Mouse (Mus musculus): Measurements from ENCODE around the gene Leng1. TPM values are rescaled to one million over a fixed set of nuclear protein-coding genes. Genes with fewer than 3 reads are reported as not detected.
A peak's percentile ranks its signal among the peaks of the same experiment; 100 is the strongest.

Leng1 gene
- polyA plus RNA-seq, 3 experiments from 2014 or later: 4.8 to 6.9 (median 6.0) TPM

DNA sequence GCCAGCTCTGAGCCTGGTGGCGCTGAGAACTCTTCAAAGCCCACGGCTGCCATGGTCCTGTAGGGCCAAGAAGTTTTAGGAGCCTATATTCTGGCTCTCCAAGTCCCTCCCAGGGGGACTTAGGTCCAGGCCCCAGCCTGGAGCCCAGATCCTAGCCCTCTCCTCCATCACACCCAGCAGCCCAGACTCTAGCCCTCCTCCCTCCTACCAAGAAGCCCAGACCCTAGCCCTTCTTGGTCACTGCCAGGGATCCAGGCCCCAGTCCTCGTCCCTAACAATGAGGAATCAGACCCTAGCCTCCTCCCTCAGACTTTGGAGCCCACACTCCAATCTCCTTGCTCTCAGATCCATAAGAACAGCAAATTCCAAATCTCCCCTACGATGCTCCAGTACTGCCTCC lies 36.6 kb downstream of the Leng1 start:
- ATAC-seq: no peak

DNA sequence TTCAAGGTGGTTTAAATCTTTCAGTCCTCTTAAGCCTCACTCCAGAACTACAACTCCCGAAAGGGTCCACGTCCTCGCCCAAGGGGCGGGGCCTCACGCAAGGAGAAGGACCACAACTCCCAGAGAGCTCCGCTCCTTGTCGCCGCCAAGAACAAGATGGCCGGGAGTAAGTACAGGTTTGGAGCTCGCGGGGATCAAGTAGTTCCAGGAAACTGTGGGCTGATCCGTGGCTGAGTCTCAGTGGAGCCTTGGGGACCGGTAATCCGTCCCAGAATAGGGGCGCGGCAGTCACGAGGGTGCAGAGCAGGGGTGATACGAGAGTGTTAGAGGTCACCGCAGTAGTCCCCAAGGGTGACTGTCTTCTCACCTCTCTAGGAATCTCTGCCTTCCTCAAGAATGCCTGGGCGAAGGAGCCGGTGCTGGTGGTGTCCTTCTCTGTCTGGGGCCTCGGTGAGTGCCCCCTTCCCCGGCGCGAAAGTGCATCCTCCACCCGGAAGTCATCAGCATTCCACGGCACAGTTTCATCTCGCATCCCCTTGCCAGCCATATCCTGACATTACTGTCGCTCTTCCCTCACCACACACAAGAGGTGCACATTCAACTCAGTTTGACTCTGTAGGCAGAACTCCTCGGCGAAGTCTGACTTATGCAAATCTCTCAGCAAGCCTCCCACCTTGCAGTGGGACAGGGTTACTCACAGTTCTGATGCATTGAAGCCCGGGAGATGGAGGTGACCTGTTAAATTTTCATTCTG lies 48.2 kb downstream of the Leng1 start, which contains the start of gene Ndufa3:
Gene Ndufa3 (plus strand): TSS at position 132 of the 754 bp plus-strand sequence.
- peak; percentile 100 for ATAC-seq

DNA sequence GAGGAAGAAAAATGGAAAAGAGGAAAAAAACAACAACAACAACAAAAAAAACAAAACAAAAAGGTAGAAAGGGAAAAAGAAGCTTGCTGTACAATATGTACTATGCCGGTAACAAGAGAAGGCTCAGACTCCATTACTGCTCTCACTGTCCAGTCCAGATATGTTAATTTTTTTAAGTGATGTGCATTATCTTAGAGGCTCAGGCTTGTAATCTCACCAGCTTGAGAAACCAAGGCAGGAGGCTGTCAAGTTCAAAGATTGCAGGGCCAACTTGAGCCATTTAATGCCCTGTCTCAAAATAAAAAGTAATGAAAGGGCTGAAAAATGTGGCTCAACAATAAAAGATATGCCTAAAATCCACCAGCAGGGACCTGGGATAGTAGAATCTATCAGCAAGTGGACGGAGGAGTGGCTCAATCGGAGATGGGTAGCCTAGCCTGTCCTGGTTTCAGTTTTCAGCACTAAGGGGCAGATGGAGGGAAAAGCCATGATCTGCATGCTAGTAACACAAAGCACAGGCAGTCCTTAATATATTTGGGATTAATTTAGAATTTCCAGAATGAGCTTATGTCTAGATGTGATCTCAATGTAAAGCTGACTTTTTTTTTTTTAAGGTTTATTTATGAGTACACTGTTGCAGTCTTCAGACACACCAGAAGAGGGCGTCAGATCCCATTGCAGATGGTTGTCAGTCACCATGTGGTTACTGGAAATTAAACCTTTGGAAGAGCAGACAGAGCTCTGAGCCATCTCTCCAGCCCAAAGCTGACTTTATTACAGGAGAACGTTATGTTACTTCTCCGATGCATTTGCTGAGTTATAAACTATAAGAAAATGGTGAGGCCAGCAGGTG lies 49.0 kb downstream of the Leng1 start:
- ATAC-seq: peak; percentile 41

DNA sequence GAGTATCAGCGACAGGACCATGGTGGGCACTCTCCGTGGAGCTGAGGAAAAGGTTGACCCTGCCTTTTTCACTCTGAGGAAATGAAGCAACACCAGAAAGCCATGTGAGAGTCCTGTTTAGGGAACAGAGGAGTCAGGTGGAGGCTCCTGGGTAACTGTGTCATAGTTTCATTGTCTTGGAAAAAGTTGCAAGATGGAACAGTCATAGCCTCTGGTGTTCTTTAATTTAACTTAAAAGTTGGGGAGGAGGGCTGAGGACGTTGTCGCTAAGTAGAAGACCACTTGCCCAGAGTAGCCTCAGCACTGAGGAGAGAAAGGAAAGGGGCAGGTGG lies 49.6 kb downstream of the Leng1 start, which contains the start of gene Oscar:
Gene Oscar (minus strand): TSS at position 101 of the 332 bp plus-strand sequence.
- no peak for ATAC-seq

DNA sequence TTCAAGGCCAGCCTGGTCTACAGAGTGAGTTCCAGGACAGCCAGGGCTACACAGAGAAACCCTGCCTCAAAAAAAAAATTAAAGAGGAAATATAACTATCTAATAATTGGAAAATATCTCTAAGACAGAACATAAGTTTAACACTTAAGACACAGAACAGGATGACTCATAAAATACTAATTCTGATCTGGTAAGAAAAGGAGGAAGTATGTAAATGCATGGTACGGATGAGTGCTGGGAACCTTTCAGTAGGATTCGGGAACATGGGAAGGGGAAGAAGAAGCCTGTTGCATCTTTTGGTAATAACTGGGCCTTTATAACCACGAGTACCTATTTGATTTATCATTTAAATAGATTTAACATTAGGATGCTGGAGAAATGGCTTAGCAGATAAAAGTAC lies 51.6 kb downstream of the Leng1 start:
- no peak for ATAC-seq

DNA sequence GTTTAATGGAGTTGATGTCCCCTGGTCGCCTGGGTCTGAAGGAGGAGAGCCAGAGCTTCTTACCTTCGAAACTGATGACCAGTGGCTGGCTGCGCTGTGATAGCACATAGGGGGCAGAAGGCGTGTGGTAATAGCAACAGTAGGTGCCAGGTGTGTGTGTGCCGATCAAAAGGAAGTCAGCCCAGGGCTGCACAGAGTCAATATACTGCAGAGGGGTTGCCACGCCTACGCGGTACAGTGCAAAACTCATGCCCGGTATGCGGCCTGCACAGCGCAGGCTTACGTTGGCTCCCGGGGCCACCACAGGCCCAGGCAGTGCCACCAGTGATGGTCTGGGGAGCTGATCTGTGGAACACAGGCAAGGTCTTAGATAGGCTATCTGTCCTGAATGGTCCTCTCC lies 54.6 kb downstream of the Leng1 start:
- no peak for ATAC-seq

DNA sequence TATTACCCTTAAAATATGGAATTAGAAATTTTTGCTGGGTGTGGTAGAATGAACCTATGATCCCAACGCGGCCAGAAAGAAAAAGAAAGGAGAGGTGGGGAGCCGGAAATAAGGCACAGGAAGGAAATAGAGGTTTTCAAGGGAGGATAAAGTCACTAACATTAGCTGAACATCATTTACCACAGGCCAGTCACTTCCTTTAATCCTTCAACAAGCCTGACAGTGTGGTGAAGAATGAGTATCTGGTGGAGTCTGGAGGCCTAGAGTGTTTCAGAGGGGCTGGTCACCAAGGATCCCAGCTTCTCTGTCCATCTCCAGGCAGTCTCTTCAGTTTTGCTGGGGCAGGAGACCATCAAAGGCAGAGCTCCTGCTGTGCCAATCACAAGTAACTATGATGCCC lies 55.2 kb downstream of the Leng1 start:
- ATAC-seq: no peak

Other genes starting within 250 kb of the Leng1 start
- not detected for gene Cacng6, start 241.6 kb downstream of the Leng1 start, polyA plus RNA-seq (2017; shearing (Covaris generic))
- not detected for gene Tarm1, start 163.2 kb downstream of the Leng1 start, polyA plus RNA-seq (2017; shearing (Covaris generic))
- not detected for gene Oscar, start 49.7 kb downstream of the Leng1 start, polyA plus RNA-seq (2017; shearing (Covaris generic))
- 100 to 1,000 TPM; 608 to 774 (median 726) TPM for gene Ndufa3, start 48.5 kb downstream of the Leng1 start, polyA plus RNA-seq (2017; shearing (Covaris generic))
- gene Tfpt, start 35.9 kb downstream of the Leng1 start, polyA plus RNA-seq (2017; shearing (Covaris generic)): 10 to 100 TPM; 11.9 to 17.0 (median 15.0) TPM
- 100 to 1,000 TPM in 1 of 3 experiments, 10 to 100 TPM in 2; 82.2 to 102 (median 91.2) TPM for gene Prpf31, start 35.9 kb downstream of the Leng1 start, polyA plus RNA-seq (2017; shearing (Covaris generic))
- gene Cnot3, start 20.6 kb downstream of the Leng1 start, polyA plus RNA-seq (2017; shearing (Covaris generic)): 10 to 100 TPM; 30.0 to 47.0 (median 45.2) TPM
- 10 to 100 TPM in 1 of 3 experiments, 1 to 10 TPM in 2; 5.5 to 14.4 (median 8.9) TPM for gene Tmc4, start 11.7 kb upstream of the Leng1 start, polyA plus RNA-seq (2017; shearing (Covaris generic))
- gene Tsen34, start 27.0 kb upstream of the Leng1 start, polyA plus RNA-seq (2017; shearing (Covaris generic)): 1 to 10 TPM; 7.0 to 9.4 (median 9.1) TPM
- gene Mboat7, start 27.7 kb upstream of the Leng1 start, polyA plus RNA-seq (2017; shearing (Covaris generic)): 10 to 100 TPM; 19.1 to 30.5 (median 20.5) TPM
- 1,000 to 10,000 TPM; 2,959 to 5,702 (median 4,871) TPM for gene Rps9, start 38.2 kb upstream of the Leng1 start, polyA plus RNA-seq (2017; shearing (Covaris generic))
- gene Pirb, start 54.6 kb upstream of the Leng1 start, polyA plus RNA-seq (2017; shearing (Covaris generic)): 1 to 10 TPM in 1 of 3 experiments, under 1 TPM in 2; 0.15 to 2.4 (median 0.33) TPM
- not detected for gene Gm15448, start 159.8 kb upstream of the Leng1 start, polyA plus RNA-seq (2017; shearing (Covaris generic))
- under 1 TPM in 1 of 3 experiments, not detected in 2; 0.62 TPM for gene Pira2, start 179.2 kb upstream of the Leng1 start, polyA plus RNA-seq (2017; shearing (Covaris generic))
- not detected for gene Gm14548, start 232.3 kb upstream of the Leng1 start, polyA plus RNA-seq (2017; shearing (Covaris generic))
- not detected for gene Lilra6, start 249.7 kb upstream of the Leng1 start, polyA plus RNA-seq (2017; shearing (Covaris generic))